Mouse (Mus musculus) c-Kit-negative CD71-positive TER-119-positive erythroid progenitor cells, embryonic 14.5 days (primary cell): ENCODE results near the gene Zfhx3.

Experiments used
- DNase-seq: peaks from one replicate; pipeline ENCODE4 v3.0.0-alpha.2; 2013; ENCODE audit warnings: low read depth, low spot score

Gene Zfhx3

GRCm38 (mm10) chr8:108239531-108239930 is 297.1 kb downstream of the Zfhx3 start:
- DNase-seq = no peak

DNA sequence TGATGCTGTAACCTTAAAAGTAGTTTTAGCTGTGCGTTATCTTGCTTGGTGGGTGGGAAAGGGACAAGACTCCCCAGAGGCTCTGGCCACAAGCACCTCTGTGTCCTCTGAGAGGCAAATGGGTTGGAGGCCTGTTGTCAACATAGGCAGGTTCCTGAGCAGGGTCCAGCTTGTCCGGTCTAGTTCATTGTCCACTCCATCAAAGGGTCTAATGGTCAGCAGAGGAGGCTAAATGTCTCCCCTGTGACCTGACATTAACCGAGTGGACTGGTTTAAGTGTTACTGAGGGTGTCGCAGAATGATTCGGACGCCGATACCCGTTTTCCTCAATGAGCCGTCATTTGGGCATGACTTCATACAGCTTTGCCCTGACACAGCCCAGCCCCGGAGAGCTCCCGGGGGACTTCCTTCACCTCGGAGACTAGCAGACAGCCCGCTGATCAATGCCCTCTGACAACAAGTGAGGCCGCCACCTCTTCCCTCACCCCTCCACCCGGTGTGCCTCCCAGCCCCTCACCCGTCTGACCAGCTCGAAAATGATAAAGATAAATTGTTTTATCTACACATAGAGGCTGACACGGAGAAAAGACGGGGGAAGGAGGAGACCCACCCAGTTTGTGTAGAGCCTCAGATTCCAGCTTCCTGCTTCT is 298.7 kb downstream of the Zfhx3 start:
- no peak for DNase-seq

DNA sequence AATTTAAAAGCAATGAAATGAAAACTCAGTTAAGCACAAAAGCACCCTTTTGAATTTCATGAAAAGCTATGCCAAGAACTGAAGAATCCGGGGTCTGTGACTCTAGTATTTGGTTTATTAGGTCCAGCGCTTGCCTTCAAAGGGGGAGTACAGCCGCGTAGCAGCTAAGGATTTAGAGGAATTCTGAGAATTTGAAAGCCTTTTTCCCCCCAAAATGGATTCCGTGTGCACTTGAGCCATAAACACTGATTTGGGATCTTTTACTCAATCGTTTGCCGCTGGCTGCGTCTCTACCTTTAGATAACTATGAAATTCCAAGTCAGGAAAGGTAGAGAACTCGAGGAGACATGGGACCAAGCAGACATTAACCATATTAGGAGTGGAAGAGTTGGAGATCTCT is 300.8 kb downstream of the Zfhx3 start:
- no peak for DNase-seq

GRCm38 (mm10) chr8:108244636-108245494 is 302.4 kb downstream of the Zfhx3 start:
- no peak for DNase-seq

DNA sequence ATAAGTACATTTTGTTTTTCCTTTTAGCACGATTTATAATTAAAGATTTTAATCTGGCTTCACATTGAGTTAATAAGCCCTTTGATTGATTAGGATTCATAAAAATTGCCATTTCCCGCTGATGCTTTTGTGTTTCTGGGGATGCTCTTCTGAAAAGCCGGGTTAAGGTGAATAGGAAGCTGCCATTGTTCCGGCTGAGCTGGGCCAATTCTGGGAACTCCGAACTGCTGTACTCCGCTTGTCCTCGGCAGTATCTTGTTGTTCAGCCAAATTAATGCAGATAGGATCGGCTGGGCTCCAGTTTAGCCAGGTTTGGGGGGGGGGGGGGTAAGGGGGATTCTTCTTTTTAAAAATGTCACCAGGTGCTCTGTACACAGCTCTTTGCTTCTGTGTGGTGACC is 303.1 kb downstream of the Zfhx3 start:
- no peak for DNase-seq

DNA sequence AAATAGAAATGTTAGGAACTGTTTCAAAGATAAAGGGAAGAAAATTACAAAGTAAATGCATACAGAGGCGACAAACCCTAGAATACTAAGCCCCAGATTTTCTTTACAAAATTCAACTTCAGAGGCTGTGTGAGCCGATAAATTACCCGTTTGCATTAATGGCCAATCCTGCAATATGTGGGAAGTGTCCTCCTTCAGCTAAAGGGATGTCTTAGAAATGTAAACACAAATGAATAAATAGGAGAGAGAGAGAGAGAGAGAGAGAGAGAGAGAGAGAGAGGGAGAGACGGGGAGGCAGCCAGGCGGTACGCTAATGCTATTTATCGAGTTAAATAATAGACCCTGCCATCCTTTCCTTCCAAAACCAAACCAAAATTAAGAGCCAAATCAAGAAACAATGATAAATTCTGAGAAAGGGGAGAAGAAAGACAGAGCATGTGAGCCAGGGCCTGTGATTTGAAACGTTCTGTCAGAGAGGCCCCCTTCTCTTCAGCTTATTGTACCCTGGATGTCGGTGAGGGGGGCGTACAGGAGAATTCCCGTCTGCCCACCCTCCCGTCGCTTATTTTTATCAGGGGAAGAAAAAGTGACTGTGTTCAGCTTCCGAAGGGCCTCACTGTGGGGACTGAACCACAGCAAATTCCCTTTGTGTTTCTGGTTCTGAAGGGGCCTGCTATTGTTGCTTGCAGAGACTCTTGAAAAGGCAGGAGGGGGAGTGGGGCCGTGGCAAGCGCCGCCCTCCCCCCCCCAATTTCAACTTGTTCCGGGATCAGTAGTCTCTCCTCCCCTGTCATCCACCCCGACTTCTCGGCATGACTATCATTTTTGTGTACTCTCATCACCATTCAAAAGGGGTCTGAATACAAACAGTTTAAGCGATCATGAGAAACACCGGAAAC is 303.8 kb downstream of the Zfhx3 start:
- no peak for DNase-seq

DNA sequence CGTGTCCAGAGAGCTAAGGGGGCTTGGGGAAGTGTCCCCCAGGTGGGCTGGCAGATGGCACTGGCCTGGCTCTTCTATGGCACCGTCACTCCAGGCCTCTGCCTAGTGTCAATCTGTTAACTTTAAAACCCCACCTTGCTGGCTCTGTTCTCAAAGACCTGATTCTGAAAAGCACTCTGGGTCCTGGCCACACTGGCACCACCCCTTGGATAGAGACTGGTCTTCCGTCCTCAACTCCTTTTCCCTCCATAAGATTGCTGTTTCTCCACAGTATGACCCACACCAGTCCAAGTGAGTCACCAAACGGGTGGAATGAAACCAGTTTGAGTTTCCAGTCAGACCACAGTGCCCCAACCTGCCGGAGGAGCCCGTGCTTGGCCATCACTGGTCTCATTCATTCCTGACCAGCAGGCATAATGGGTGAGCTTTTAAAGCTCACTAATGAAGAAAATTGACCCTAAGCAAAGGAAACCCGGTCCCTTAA is 304.5 kb downstream of the Zfhx3 start:
- DNase-seq = no peak

DNA sequence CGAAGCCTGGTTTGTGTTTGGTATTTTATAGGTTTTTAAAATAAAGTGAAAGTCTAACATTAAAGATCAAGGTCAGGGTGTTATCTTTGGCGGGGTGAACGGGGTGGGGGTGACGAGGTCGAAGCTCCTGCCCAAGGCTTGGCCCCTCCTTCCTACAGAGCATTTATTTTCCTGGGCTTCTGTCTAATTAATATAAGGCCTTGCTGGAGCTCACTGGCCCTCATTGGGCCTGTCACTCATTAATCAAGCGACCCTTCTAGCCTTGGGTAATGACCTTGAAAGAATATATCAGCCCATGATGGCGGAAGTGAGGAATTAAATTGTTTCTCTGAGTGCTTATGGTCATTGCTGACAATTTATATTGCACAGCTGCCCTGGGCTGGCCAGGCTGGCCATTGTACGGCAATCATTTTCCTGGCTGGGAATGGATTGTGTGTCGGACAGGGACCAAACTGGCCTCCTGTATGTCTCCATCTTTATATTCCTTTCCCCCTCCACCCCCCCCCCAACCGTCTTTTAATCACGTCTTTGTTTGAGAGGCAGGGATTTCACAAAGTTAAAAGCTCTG is 322.2 kb downstream of the Zfhx3 start:
- no peak for DNase-seq

DNA sequence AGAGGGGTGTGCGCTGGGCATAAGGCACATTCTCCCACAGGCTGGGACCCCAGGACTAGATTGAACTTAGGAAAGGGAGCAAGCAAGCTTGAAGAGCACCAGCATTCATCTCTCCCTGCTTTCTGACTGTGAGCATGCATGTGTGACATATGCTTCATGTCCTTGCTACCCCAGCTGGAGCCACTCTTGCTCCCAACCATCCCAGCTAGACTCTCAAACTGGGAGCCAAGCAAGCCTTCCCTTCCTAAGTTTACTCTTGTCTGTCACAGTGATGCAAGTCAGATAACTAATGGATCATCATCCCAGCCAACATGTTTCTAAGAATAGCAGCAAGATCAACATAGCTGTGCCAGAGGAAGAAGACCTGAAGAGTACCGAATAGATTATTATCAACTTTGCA is 335.5 kb downstream of the Zfhx3 start:
- DNase-seq = no peak

- no peak for DNase-seq
These were observed 339.5 kb downstream of the Zfhx3 start for GRCm38 (mm10) chr8:108281981-108282380.

DNA sequence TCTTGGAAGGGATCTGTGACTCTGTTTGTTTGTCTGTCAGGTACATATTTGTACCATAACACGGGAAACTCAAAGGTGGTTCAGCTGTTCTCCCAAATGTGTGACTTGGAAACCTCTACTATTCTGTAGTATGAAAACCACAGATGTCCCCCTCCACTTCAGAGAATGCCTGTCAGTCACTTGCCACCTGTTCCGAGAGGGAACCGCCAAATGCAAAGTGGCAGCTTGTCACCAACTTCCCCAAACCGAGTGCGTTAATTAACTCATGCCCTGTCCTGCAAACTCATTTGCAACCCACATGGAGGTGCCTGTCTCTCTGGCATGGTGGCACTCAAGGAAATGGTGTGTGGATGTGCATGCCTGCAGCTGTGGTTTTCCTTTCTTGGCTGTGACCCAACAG is 343.7 kb downstream of the Zfhx3 start:
- no peak for DNase-seq

DNA sequence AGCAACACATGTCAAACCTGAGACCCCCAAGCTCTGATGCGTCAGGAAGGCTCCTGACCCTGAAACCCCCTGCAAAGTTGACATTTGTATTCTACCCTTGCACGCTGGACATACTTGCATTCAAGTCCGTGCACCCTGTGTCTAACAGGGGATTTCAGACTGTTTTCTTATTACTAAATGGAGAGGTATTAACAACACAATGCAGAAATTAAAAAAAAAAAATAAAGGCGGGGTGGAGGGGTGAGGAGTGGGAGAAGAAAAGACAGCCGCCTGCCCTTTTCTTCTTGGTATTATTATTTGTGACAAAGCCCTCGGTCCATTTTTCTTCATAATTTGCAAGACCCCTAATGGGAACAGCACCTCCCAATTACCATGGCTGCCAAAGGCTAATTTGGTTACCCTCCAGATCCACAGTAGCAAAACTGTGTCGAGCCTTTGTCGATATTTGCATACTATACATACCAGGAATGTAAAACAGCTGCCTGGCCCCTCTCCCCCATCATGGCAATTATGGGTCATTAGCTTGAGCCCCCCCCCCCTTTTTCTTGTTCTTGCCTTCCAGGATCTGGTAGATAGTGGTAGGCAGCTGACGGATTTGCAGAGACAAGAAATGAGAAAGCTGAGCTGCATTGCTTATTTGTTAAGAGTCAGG is 358.6 kb downstream of the Zfhx3 start:
- no peak for DNase-seq

GRCm38 (mm10) chr8:108301654-108302053 is 359.2 kb downstream of the Zfhx3 start:
- DNase-seq = no peak

DNA sequence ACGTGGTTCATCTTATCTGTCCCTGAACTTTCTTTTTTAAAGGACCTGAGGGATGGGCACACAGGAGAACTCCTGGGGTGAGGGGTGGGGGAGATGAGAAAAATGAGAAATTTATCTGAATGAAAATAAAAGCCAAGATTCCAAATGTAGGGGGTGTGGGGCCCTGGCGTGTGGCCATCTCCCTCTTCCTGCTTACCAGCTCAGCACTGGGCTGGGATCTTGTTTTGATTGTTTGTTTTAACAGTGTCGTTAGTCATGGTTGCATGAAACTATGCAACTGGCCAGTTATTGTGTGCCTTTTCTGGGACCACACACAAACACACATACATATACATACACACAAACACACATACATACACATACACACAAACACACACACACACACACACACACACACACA is 362.9 kb downstream of the Zfhx3 start:
- DNase-seq = no peak

DNA sequence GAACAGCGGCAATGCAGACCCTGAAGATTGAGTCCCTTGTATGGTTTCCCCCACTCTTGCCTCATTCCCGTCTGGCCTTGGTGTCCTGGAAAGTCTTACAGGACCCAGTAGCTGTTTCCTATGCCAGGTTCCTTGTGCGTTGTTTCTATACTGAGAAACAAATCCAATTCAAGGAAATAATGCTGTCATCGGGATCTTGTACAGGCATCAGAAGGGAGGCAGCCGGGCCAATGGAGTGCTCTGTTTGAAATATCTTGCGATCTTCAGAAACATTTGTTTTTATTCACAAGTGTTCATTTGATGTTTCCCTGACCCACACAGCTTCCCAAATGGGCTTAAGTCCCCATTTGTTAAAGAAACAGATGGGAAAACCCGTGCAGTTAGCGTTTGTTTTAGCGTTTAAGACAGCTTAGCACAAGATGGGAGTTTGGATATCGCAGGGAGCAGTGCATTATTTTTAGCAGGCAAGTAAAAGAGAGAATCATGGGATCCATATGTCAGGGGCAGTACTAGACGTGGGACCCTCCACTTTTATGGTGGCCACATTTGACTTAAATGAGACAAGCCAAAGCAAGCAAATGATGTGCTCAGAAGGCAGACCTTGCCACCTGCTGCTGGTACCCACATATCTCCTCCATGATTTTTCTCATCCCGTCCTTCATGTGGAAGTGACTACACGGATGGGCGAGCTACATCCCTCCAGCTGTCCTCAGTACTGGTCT is 367.2 kb downstream of the Zfhx3 start:
- DNase-seq = no peak

DNA sequence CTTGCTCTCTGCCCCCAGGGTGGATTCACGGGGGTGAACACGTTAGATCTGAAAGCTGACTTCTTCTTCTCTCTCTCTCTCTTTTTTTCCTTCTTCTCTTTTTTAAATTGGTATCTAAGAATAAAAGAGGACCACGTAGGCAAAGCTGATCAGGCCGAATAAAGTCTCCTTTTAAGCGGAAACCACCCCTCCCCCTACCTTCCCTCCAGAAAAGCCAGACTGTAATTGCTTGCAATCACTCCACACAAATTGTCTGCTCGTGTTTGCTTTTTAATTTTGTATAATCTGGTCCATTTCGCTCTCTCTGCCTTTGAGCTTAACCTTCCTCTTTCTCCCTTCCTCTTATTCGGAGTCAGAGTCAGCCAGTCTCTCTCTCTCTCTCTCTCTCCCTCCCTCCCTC is 372.6 kb downstream of the Zfhx3 start:
- DNase-seq = no peak

GRCm38 (mm10) chr8:108317532-108318093 is 375.2 kb downstream of the Zfhx3 start:
- DNase-seq = no peak

GRCm38 (mm10) chr8:108327711-108328110 is 385.3 kb downstream of the Zfhx3 start:
- no peak for DNase-seq

DNA sequence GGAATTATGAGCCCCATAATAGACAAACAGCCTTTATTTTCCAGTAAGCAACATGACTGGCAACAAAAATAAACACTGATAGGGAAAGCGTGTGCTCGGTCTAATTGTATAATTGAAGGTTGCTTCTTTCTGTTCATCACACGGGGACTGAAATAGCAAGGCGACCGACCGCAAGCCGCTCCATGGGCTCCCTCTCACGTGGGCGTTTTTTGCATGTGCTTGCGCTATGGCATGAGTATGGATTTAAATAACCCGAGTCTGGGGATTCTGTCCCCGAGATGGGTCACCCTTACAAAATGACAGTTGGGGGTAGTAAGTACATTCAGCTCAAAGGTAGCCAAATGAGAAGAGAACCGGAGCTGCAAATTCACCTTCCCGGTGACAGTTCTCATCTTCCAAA is 405.9 kb downstream of the Zfhx3 start:
- no peak for DNase-seq

DNA sequence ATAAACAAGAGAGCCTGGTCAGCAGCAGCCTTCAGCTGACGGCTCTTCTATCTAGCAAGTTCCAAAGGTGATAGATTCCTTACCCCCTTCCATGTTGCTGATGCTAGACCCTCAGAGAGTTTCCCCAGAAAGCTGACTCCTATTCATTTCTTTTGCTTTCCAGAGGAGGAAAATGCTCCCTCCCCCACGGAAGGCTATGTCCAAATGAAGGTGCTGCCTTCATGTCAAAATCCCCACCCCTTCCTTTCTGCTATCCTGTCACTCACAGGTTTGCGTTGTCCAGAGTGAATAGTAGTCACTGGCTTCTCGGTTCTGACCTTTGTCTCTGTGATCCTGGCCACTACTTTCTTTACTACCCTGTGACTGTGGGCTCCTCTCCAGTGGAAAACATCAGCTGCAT is 406.3 kb downstream of the Zfhx3 start:
- no peak for DNase-seq
